Mouse (Mus musculus): ENCODE data around the gene Cldn15. TPM values are rescaled to one million over a fixed set of nuclear protein-coding genes. Genes with fewer than 3 reads are reported as not detected.

Cldn15 gene
- total RNA-seq, 1 experiment from 2014 or later, result 1.8 TPM

Other genes with a start within 250 kb of the Cldn15 start
- gene Col26a1, start 83.4 kb upstream of the Cldn15 start, total RNA-seq (2017), result not detected in 2 replicates
- 3.8 and 15.0 TPM in 2 replicates for gene Ift22, start 58.5 kb upstream of the Cldn15 start, total RNA-seq (2017)
- 101 and 120 TPM in 2 replicates for gene Fis1, start 13.3 kb upstream of the Cldn15 start, total RNA-seq (2017)
- gene Plod3, start 20.4 kb downstream of the Cldn15 start, total RNA-seq (2017), result 35.1 and 57.3 TPM in 2 replicates
- gene Znhit1, start 21.4 kb downstream of the Cldn15 start, total RNA-seq (2017), result 28.2 and 32.1 TPM in 2 replicates
- gene Vgf, start 59.8 kb downstream of the Cldn15 start, total RNA-seq (2017), result not detected in 2 replicates
- gene Ap1s1, start 79.5 kb downstream of the Cldn15 start, total RNA-seq (2017), result 63.6 and 70.1 TPM in 2 replicates
- not detected in 2 replicates for gene Serpine1, start 105.7 kb downstream of the Cldn15 start, total RNA-seq (2017)
- gene Trim56, start 149.6 kb downstream of the Cldn15 start, total RNA-seq (2017), result 27.7 and 34.3 TPM in 2 replicates
- not detected in 2 replicates for gene Muc3, start 182.7 kb downstream of the Cldn15 start, total RNA-seq (2017)
- 0.82 TPM in 1 of 2 replicates, not detected in the other for gene Muc3a, start 245.8 kb downstream of the Cldn15 start, total RNA-seq (2017)

All from common myeloid progenitor, adult 5-6 weeks (primary cell).